Mouse (Mus musculus) left cerebral cortex, postnatal 14 days (tissue): ENCODE results near the gene Cdc42ep3. TPM values are rescaled to one million over a fixed set of nuclear protein-coding genes. Genes with fewer than 3 reads are reported as not detected.

ENCODE experiments used
- DNase-seq, 2 experiments: peaks; one replicate each; pipeline ENCODE4 v3.0.0; 2021 to 2022; ENCODE audit warnings: low spot score in 2 of 2, mixed read lengths in 1 of 2
- intact Hi-C: fragments of 180-260 bp; cut with DNase I; formaldehyde crosslinking; loops from one replicate; pipeline ENCODE4 v1.15.1; 2025
- total RNA-seq, 2 experiments: library from RNA; stranded (reverse); gene quantifications; 2 replicates each; pipeline ENCODE4 v1.2.3; 2021

Gene Cdc42ep3
- total RNA-seq, 2 experiments from 2014 or later: 21.3 to 22.7 TPM

DNA sequence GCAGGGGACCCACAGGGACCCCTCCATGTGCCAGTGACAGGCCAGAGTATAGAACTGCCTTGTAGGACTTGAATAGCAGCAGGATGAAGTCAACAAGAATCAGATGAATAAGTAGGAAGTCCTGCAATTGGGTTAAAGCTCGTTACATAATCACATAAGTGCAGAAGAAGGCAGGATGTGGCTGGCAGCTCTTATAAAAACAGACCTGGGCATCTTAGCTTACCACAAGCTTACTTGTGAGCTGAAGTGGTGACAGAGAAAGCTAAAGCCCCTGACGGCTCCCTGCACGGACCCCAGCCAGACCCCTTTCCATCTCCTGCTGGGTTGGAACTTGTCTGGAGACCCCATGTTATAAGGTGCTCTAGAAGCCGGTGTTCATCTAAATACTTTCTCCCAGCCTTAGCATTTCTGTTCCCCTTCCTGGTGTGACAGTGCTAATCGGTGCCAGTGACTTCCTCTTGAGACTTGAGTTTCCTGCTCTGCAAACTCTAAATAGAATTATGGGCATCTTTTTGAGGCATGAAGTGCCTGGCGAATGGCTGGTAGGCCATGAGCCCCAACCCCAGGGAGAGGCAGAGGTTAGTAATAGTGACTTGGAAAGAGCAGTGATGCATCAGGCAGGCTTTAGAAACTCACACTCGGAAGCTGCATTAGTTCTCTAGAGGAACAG is 6.8 kb downstream of the Cdc42ep3 start:
- intact Hi-C loops: no loop called here
- no peak for DNase-seq

DNA sequence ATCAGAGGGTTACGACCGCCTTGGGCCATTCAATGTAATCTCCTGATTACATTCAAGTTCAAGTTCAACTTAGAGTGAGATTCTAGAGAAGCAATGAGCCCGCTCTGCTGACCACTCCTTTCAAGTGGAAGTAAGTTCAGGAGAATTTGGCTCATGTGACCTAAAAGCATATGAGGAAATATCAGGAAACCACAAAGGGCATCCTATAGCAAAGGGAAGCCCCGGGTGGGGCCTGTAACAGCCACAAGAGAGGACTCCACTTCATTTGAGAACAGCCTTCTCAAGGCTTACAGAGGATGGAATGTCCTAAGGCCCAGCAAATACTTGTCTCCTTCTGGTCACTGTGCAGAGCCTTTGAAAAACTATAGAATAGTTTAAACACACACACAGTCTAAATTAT is 7.6 kb downstream of the Cdc42ep3 start:
- DNase-seq: no peak
- intact Hi-C loops: no loop called here

DNA sequence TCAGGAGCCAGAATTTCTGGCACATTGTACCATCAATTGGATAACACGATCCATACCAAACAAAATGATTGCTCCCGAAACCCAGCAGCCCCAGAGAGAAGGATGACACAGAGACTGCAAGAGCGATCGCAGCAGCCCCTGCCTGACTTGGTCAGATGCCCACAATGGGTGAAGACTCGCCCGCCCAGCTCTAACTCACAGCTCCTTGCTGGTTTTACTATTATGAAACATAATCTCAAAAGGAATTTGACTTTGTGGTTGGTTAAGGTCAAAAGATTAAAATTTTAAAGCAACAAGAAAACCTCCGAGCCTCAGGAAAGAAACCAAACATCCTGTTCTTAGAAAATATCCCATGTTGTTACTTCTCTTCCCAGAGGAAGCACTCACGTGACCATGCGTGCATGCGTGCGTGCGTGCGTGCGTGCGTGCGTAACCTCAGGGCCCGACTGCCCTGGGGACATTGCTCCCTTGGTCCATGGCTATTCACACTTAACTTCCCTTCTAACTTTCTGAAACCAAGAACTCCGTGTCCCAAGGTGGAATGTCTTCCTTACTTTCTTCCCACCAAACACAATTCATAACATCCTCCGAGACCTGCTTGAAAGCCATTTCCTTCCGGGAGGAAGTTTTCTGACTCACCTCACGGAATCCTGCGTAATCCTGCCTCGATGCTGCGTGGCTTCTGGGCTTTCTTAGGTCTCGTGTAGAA is 9.7 kb downstream of the Cdc42ep3 start:
- DNase-seq: no peak
- intact Hi-C loops: no loop called here

- intact Hi-C loops: no loop called here
- DNase-seq: no peak
These were observed 11.5 kb downstream of the Cdc42ep3 start for GRCm38 (mm10) chr17:79343334-79343946.

- intact Hi-C loops: no loop called here
- no peak for DNase-seq
These were observed 12.1 kb downstream of the Cdc42ep3 start for GRCm38 (mm10) chr17:79342639-79343333.

DNA sequence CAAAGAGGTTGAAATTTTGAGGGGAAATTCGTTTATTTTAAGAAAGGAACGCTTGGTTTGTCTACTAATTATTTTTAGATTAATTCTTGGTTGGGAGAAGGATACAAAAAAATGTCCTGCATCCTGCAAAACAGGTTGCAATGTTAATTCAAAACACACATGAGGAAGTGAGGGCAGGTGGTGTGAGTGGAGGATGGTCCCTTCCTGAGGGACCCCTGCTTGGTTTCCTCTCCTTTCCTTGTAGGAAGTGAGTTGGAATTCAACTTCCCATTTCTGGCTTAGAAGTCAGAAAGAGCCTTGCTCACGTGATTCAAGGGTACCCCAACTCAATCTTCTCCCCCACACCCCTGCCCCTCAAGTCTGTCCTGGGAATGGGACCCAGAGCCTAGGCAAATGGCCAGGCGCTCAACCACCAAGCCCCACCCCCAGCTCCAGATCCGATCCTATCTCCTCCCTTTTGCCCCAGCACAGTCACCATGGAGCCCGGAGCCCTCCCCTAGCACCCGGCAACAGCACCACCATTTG is 12.9 kb downstream of the Cdc42ep3 start:
- intact Hi-C loops: no loop called here
- DNase-seq: no peak

DNA sequence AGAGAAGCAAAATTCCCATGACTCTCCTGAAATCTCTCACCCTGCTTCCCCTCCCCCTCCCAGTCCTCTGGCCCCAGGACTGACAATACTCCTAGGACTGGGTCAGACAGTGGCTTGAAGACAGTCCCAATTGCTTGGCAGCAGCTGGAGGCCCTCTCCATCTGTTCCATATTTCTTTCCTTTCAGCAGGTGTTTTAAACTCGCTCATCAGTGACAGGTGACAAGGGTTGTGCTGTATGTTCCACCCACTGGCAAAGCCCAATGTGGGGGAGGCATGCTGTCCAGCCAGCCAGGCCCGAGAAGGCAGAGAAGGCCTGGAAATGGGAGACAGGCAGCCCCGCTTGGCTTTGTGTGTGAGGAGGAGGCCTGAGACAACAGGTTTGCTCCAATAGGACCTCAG is 17.4 kb downstream of the Cdc42ep3 start:
- DNase-seq: no peak
- intact Hi-C loops: no loop called here

GRCm38 (mm10) chr17:79334701-79335100 is 20.2 kb downstream of the Cdc42ep3 start:
- no peak for DNase-seq
- intact Hi-C loops: no loop called here

GRCm38 (mm10) chr17:79333650-79334049 is 21.2 kb downstream of the Cdc42ep3 start:
- intact Hi-C loops: no loop called here
- DNase-seq: no peak

- no peak for DNase-seq
- intact Hi-C loops: no loop called here
These were observed 22.0 kb downstream of the Cdc42ep3 start for GRCm38 (mm10) chr17:79332864-79333263.

- intact Hi-C loops: no loop called here
- DNase-seq: no peak
These were observed 24.5 kb downstream of the Cdc42ep3 start for GRCm38 (mm10) chr17:79330397-79330796.

DNA sequence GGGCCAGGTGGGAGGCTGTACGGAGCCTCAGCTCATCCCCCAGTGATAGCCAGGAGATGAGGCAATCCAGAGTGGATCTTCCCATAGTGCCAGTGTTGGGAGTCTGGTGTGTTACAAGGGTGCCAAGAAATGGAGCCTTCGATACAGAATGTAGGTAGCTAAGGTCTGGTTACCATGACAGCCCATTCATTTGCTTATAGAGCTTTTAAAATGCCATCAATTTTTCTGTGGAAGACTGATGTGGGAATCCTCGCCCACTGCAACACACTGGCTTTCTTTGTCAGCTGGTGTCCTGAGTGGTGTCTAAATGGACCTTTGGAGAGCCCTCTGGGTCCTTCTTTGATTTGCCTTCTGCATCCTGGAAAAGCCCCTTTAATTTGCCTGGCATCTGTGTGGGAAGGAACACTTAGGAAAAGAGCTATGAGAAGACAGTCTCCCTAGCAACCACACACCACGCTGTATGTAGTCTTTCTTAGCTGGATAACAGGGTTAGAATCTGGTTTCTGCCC is 28.0 kb downstream of the Cdc42ep3 start:
- intact Hi-C loops: loop anchor here (5.0 kb wide), 1 partner anchor 95 kb away; no protein-coding TSS in a partner anchor
- peak; percentile 52 to 77 for DNase-seq

DNA sequence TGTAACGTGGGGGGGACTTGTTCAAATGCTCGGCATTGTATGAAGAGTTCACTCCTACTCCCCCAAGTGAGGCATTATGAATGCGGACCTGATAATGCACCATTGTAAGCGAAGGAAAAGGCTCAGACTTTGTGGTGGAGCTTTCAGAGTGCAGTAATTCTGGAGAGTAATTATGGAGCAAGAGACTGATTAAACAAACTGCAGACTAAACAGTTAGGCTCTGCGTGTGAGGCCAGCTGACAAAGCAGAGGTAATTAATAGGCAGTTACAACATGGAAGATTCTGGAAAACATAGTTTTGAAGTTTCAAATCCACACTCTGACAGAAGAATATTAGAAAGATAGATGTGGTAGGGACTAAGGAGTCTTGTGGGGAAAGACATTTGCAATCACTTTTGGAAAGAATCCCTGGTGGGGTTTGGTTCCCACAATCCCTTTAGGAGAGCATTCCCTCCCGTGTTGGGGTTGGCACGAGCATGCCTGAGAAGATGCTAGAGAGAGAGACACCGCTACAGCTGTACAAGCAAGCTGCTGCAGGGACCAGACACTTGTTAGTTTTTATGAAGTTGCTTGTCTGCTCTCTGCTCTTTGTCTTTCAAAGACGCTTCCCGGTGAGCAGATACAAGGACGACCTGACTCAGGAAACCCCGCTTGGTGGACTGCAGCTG is 37.7 kb downstream of the Cdc42ep3 start:
- no peak for DNase-seq
- intact Hi-C loops: no loop called here

DNA sequence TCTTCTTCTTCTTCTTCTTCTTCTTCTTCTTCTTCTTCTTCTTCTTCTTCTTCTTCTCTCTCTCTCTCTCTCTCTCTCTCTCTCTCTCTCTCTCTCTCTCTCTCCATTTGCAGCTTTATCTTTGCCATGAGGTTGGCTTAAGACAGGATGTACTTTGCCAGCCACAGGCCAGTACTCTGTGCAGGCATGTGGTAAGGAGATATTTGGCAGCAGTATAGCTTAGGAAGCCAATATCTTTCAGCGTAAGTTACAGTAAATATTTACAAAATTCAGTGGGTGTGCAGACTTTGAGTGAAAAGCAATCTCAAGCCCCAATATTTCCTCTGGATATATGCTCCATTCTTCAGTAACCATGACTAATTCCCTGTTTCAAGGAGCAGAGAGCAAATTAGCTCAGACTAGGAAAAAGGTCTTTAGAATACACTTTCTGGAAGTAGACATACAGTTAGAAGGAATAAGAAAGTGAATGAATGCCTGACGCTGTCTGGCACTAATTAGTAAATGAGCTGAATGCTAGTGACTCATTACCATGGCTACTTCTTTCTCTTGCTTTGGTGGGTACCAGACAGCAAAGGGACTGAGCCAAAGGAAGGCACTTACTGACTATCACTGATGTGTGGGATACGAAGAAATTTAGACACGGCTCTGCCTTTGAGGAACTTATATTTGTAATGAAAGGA is 39.3 kb downstream of the Cdc42ep3 start:
- intact Hi-C loops: no loop called here
- no peak for DNase-seq

DNA sequence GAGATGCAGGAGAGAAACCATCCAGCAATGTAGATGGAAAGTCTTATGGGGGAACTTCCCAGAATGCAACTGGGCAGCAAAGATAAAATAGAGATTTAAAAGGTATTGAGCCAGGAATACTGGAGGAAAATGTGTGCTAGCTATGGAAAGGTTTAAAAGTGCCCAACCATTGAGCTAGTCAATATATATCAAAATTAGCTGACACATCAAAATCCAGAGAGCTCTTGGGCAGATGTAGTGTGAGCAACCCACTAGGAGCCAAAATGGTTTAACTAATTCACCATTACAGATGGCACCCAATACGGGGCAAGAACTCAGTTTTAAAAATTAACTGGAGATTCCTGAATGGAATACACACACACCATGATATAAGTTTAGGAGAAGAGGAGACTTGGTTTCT is 44.4 kb downstream of the Cdc42ep3 start:
- intact Hi-C loops: no loop called here
- DNase-seq: no peak

- DNase-seq: no peak
- intact Hi-C loops: no loop called here
These were observed 45.4 kb downstream of the Cdc42ep3 start for GRCm38 (mm10) chr17:79309506-79309905.

GRCm38 (mm10) chr17:79305644-79306043 is 49.2 kb downstream of the Cdc42ep3 start:
- intact Hi-C loops: no loop called here
- DNase-seq: no peak

DNA sequence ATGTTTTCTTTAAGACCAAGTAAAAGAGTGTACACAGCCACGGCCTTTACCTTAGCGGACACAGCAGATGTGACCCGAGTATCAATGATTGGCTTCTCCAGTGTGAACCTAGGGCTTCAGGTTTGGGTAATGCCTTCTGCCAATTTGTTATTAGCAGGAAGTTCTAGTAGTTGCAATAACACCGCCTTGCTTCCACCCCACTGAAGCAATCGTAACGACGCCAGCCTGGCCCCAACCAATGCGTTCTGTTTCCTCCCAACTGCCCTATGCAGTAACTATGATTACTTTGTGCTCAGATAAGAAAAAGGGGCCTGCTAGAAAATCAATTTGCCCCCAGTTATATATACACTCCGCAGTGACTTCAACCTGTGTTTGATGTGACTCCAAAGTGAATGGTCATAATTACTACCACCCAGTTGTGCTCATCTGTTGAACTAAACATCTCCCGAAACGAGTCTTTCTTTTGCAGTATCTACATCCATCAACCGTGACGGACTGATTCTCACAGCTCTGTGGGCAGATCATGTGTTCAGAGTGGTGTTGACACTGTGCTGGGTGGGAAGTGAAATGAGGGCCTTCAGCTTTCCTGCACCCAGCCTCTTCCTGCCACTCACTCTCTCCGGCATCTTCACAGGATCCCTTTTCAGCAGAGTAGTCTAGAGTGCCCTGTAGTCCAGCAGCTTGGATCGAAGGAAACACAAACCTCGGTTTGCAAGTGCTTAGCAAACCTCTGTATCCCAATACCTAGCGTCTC is 51.0 kb downstream of the Cdc42ep3 start:
- no peak for DNase-seq
- intact Hi-C loops: no loop called here
